Mouse (Mus musculus): ENCODE measurements around the gene Jagn1. TPM values are rescaled to one million over a fixed set of nuclear protein-coding genes. Genes with fewer than 3 reads are reported as not detected.

The Jagn1 gene
- polyA plus RNA-seq, 1 experiment from 2014 or later, result 93.2 TPM

DNA sequence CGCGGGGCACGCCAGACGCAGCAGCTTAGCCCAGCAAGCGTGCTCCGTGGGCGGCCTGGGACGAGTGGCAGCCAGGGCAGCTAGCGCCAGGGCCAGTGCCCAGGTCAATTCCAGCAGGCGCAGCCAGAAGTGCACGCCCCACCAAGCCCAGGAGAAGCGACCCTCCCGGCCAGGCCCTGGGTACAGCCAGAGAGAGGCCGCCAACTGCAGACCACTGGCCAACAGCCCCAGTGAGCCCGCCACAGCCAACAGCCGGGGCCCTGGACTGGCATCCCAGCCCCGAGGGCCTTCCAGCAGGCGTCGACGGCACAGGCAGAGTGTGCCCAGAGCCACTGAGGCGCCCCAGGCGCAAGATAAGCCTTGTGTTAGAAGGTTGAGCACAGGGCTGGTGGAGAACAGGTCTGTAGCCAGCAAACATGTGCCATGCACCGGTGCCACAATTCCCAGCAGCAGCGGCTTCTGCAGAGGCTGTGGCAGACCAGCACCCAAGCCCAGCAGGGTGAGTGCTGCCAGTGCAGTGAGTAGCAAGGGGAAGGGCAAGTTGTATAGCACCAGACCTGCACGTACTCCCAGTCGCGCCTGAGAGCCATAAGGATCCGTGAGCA is 52.8 kb downstream of the Jagn1 start:
- Histone ChIP-seq H3K27me3 (peaks cover 27% of the 10 kb centered on the region), H3K4me2 (peak overlapping the region; percentile 60), H3K27ac (no peak overlapping the region), H3K36me3 (peaks cover 6% of the 10 kb centered on the region; the same call in 1 of the 2 replicates), H3K9me3 (no peaks in the 10 kb centered on the region), H3K9ac (0 out of 2 replicates have a peak overlapping the region, but pooled peaks have one; percentile 60), H3K4me3 (peak overlapping the region; percentile 41), H3K4me1 (peaks cover 15% of the 10 kb centered on the region)
- 49% methylated on average over 28 of the region's 28 CpGs for WGBS
- ATAC-seq (ENCODE audit: insufficient number of reproducible peaks, insufficient read depth, low FRiP score, low TSS enrichment, low read depth), result no peak

Small RNAs within 50 kb of the gene (microRNA-seq; reads per million reads assigned to microRNA genes)
- not detected for gene Gm24387

Other genes starting within 250 kb of the Jagn1 start
- 1.8 and 2.5 TPM in 2 replicates for gene Lhfpl4, start 247.2 kb upstream of the Jagn1 start, polyA plus RNA-seq (2015; fragmentation: Nextera tagmentation; extraction: Ambion mirVana)
- 31.6 and 37.2 TPM in 2 replicates for gene Mtmr14, start 204.7 kb upstream of the Jagn1 start, polyA plus RNA-seq (2015; fragmentation: Nextera tagmentation; extraction: Ambion mirVana)
- 0.06 and 0.37 TPM in 2 replicates for gene Cpne9, start 160.3 kb upstream of the Jagn1 start, polyA plus RNA-seq (2015; fragmentation: Nextera tagmentation; extraction: Ambion mirVana)
- 19.1 and 20.4 TPM in 2 replicates for gene Brpf1, start 135.4 kb upstream of the Jagn1 start, polyA plus RNA-seq (2015; fragmentation: Nextera tagmentation; extraction: Ambion mirVana)
- 13.6 and 13.9 TPM in 2 replicates for gene Ogg1, start 115.6 kb upstream of the Jagn1 start, polyA plus RNA-seq (2015; fragmentation: Nextera tagmentation; extraction: Ambion mirVana)
- gene Camk1, start 98.6 kb upstream of the Jagn1 start, polyA plus RNA-seq (2015; fragmentation: Nextera tagmentation; extraction: Ambion mirVana), result 95.2 and 97.8 TPM in 2 replicates
- gene Tada3, start 64.7 kb upstream of the Jagn1 start, polyA plus RNA-seq (2015; fragmentation: Nextera tagmentation; extraction: Ambion mirVana), result 47.5 and 51.9 TPM in 2 replicates
- 357 and 384 TPM in 2 replicates for gene Arpc4, start 64.5 kb upstream of the Jagn1 start, polyA plus RNA-seq (2015; fragmentation: Nextera tagmentation; extraction: Ambion mirVana)
- 4.3 and 5.3 TPM in 2 replicates for gene Ttll3, start 53.3 kb upstream of the Jagn1 start, polyA plus RNA-seq (2015; fragmentation: Nextera tagmentation; extraction: Ambion mirVana)
- 25.3 and 32.1 TPM in 2 replicates for gene Rpusd3, start 23.2 kb upstream of the Jagn1 start, polyA plus RNA-seq (2015; fragmentation: Nextera tagmentation; extraction: Ambion mirVana)
- not detected in 2 replicates for gene Cidec, start 6.8 kb upstream of the Jagn1 start, polyA plus RNA-seq (2015; fragmentation: Nextera tagmentation; extraction: Ambion mirVana)
- 9.1 and 9.2 TPM in 2 replicates for gene Il17re, start 15.9 kb downstream of the Jagn1 start, polyA plus RNA-seq (2015; fragmentation: Nextera tagmentation; extraction: Ambion mirVana)
- 7.0 and 7.9 TPM in 2 replicates for gene Il17rc, start 28.9 kb downstream of the Jagn1 start, polyA plus RNA-seq (2015; fragmentation: Nextera tagmentation; extraction: Ambion mirVana)
- 13.9 and 14.6 TPM in 2 replicates for gene Creld1, start 40.7 kb downstream of the Jagn1 start, polyA plus RNA-seq (2015; fragmentation: Nextera tagmentation; extraction: Ambion mirVana)
- 2.3 and 2.6 TPM in 2 replicates for gene Prrt3, start 59.4 kb downstream of the Jagn1 start, polyA plus RNA-seq (2015; fragmentation: Nextera tagmentation; extraction: Ambion mirVana)
- gene Emc3, start 89.1 kb downstream of the Jagn1 start, polyA plus RNA-seq (2015; fragmentation: Nextera tagmentation; extraction: Ambion mirVana), result 95.2 and 96.1 TPM in 2 replicates
- 13.6 and 14.4 TPM in 2 replicates for gene Fancd2, start 89.1 kb downstream of the Jagn1 start, polyA plus RNA-seq (2015; fragmentation: Nextera tagmentation; extraction: Ambion mirVana)
- gene Fancd2os, start 158.1 kb downstream of the Jagn1 start, polyA plus RNA-seq (2015; fragmentation: Nextera tagmentation; extraction: Ambion mirVana), result not detected in 2 replicates
- gene Brk1, start 162.2 kb downstream of the Jagn1 start, polyA plus RNA-seq (2015; fragmentation: Nextera tagmentation; extraction: Ambion mirVana), result 233 and 240 TPM in 2 replicates
- gene Vhl, start 181.4 kb downstream of the Jagn1 start, polyA plus RNA-seq (2015; fragmentation: Nextera tagmentation; extraction: Ambion mirVana), result 48.0 and 50.0 TPM in 2 replicates
- 2.4 and 2.8 TPM in 2 replicates for gene Irak2, start 195.9 kb downstream of the Jagn1 start, polyA plus RNA-seq (2015; fragmentation: Nextera tagmentation; extraction: Ambion mirVana)

Measured in embryonic facial prominence, embryonic 13.5 days (tissue).